Mouse (Mus musculus) testis, postnatal 14 days (tissue): Measurements from ENCODE around the gene Mup20.
"Not testable (repeated sequence)": the region's sequence is repeated elsewhere in the genome, so short reads cannot be mapped to it uniquely, and the experiment has no call there.

Experiments
- DNase-seq: peaks from one replicate; pipeline ENCODE4 v3.0.0; 2021; ENCODE audit warnings: low spot score

Gene Mup20

GRCm38 (mm10) chr4:62054058-62054457 lies at the start of gene Mup20:
Mup20 (minus strand) TSS chr4:62054158.
- not testable (repeated sequence) for DNase-seq

GRCm38 (mm10) chr4:62103366-62103765 lies 49.4 kb upstream of the Mup20 start:
- not testable (repeated sequence) for DNase-seq

- DNase-seq = no peak
These were observed 34.0 kb upstream of the Mup20 start for GRCm38 (mm10) chr4:62087953-62088352.

GRCm38 (mm10) chr4:62087241-62087640 lies 33.3 kb upstream of the Mup20 start, which contains the start of gene Mup3:
Mup3 (minus strand) TSS chr4:62087342.
- DNase-seq = no peak

GRCm38 (mm10) chr4:62082755-62083154 lies 28.8 kb upstream of the Mup20 start:
- DNase-seq = no peak

- no peak for DNase-seq
These were observed 21.2 kb upstream of the Mup20 start for GRCm38 (mm10) chr4:62075126-62075525.

- DNase-seq = not testable (repeated sequence)
These were observed 822 bp upstream of the Mup20 start for GRCm38 (mm10) chr4:62054780-62055179.

- DNase-seq = no peak
These were observed 27.7 kb downstream of the Mup20 start for GRCm38 (mm10) chr4:62026281-62026680.

- DNase-seq = no peak
These were observed 29.6 kb downstream of the Mup20 start for GRCm38 (mm10) chr4:62024256-62024959.

- no peak for DNase-seq
These were observed 30.3 kb downstream of the Mup20 start for GRCm38 (mm10) chr4:62023646-62024045.

GRCm38 (mm10) chr4:62023120-62023519 lies 30.8 kb downstream of the Mup20 start:
- DNase-seq = no peak

GRCm38 (mm10) chr4:62020511-62020910 lies 33.4 kb downstream of the Mup20 start:
- not testable (repeated sequence) for DNase-seq
